Mouse (Mus musculus) right cerebral cortex, postnatal 10 days (tissue): ENCODE measurements around the gene Srebf2.

Experiments
- DNase-seq, 2 experiments: peaks; one replicate each; pipeline ENCODE4 v3.0.0; 2021; ENCODE audit warnings: low spot score in 2 of 2

Gene Srebf2

GRCm38 (mm10) chr15:82207105-82207459 is 60.1 kb downstream of the Srebf2 start:
- DNase-seq = no peak

- DNase-seq = no peak
These were observed 60.7 kb downstream of the Srebf2 start for GRCm38 (mm10) chr15:82207504-82208219.

- DNase-seq = no peak
These were observed 61.3 kb downstream of the Srebf2 start for GRCm38 (mm10) chr15:82208307-82208706.

GRCm38 (mm10) chr15:82209295-82210050 is 62.5 kb downstream of the Srebf2 start:
- no peak for DNase-seq

- no peak for DNase-seq
These were observed 63.8 kb downstream of the Srebf2 start for GRCm38 (mm10) chr15:82210801-82211200.

GRCm38 (mm10) chr15:82211281-82211680 is 64.3 kb downstream of the Srebf2 start:
- DNase-seq = no peak

- DNase-seq = no peak
These were observed 65.2 kb downstream of the Srebf2 start for GRCm38 (mm10) chr15:82211911-82212751.

GRCm38 (mm10) chr15:82212752-82213063 is 65.7 kb downstream of the Srebf2 start, which contains the start of gene Shisa8:
Gene Shisa8, minus strand, starts transcription at chr15:82212815.
- DNase-seq = no peak

GRCm38 (mm10) chr15:82213222-82213621 is 66.2 kb downstream of the Srebf2 start:
- no peak for DNase-seq

GRCm38 (mm10) chr15:82215332-82216046 is 68.5 kb downstream of the Srebf2 start:
- DNase-seq = no peak

GRCm38 (mm10) chr15:82216142-82216827 is 69.3 kb downstream of the Srebf2 start:
- no peak for DNase-seq

GRCm38 (mm10) chr15:82217039-82217438 is 70.1 kb downstream of the Srebf2 start:
- DNase-seq = no peak

GRCm38 (mm10) chr15:82217980-82218379 is 71.0 kb downstream of the Srebf2 start:
- no peak for DNase-seq

- DNase-seq = no peak
These were observed 72.0 kb downstream of the Srebf2 start for GRCm38 (mm10) chr15:82218778-82219666.

- DNase-seq = no peak
These were observed 73.2 kb downstream of the Srebf2 start for GRCm38 (mm10) chr15:82220003-82220675.

GRCm38 (mm10) chr15:82221104-82221860 is 74.3 kb downstream of the Srebf2 start:
- no peak for DNase-seq

GRCm38 (mm10) chr15:82223251-82223650 is 76.3 kb downstream of the Srebf2 start:
- no peak for DNase-seq

GRCm38 (mm10) chr15:82223657-82224601 is 76.9 kb downstream of the Srebf2 start, which contains the start of gene Tnfrsf13c:
Gene Tnfrsf13c, minus strand, starts transcription at chr15:82224369.
- peak in 1 of 2 experiments; percentile 57 for DNase-seq
